8 mouse cellular contexts compared by ENCODE assay signal in the genomic region with DNA sequence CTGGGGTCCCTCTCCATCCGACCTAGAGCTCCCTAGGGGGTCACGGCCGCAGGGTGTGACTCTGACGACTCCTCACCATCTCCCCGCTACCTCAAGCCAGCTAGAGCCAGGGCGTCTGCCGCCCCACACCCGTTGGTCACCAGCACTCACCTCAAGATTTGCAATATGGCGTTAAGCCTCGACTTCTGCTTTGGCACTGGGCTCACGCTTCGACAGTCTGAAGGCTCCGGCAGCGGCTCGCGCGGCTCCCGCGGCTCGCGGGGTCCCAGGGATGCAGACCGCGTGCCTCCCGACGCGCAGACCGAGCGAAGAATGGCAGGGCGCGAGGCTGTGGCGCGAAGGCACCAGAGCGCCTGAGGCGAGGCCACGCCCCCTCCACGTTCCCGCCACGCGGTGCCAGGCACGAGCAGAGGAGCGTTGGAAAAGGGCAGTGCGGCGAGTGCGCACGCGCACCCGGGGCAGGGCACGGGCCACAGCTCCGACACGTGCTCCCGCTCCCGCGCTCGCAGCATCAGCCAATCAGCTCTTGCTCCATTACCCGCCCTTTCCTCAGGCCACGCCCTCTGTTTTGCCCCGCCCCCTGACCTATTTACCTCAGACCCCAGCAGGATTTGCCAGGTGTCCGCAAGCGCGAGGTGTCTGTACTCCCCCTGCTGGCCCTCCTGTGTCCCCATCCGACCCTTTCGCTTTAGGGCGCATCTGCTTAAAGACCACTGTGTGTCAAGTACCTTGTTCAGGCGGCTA. TPM values are rescaled to one million over a fixed set of nuclear protein-coding genes. Genes with fewer than 3 reads are reported as not detected.
A peak's percentile ranks its signal among the peaks of the same experiment; 100 is the strongest.
DNase-seq lines count a peak whose midpoint lies in the region; ATAC-seq and TF ChIP-seq lines count a peak whose summit lies in the region.

A gene (minus strand): TSS at position 341 of the 744 bp plus-strand sequence.

- peak; percentile 36 to 38 for DNase-seq in heart, adult 18-20 months
- DNase-seq in heart, postnatal 25 days (ENCODE audit: low spot score) = no peak
- DNase-seq in liver, embryonic 13.5 days = peak; percentile 50
- peak; percentile 70 for DNase-seq in neural tube, embryonic 11.5 days (ENCODE audit: low spot score)
- DNase-seq in thymus, postnatal 10 days (ENCODE audit: low spot score in 2 of 2) = peak; percentile 52 to 59

- H3K9ac ChIP-seq in heart, embryonic 12.5 days = no peak within 1 kb of the TSS
- no peak within 1 kb of the TSS for H3K9ac ChIP-seq in kidney, embryonic 15.5 days
- H3K9ac ChIP-seq in liver, embryonic 13.5 days = no peak within 1 kb of the TSS
- H3K9ac ChIP-seq in neural tube, embryonic 11.5 days (ENCODE audit: low read length) = no peak within 1 kb of the TSS

- peak within 1 kb of the TSS; percentile 5; the same call in 1 of the 2 replicates for H3K4me3 ChIP-seq in cortical plate, adult 2 months (ENCODE audit: insufficient read depth, low read length)
- peak within 1 kb of the TSS; percentile 30 for H3K4me3 ChIP-seq in heart, embryonic 12.5 days
- H3K4me3 ChIP-seq in kidney, embryonic 15.5 days (replicated peaks) = peak within 1 kb of the TSS; percentile 33
- H3K4me3 ChIP-seq in liver, embryonic 13.5 days (replicated peaks) = peak within 1 kb of the TSS; percentile 15; the same call in 1 of the 2 replicates
- H3K4me3 ChIP-seq in neural tube, embryonic 11.5 days (ENCODE audit: low read depth, low read length) = no peak within 1 kb of the TSS

- WGBS in heart, embryonic 12.5 days = 20% methylated on average over 64 of the region's 64 CpGs
- 26% methylated on average over 59 of the region's 64 CpGs for WGBS in kidney, embryonic 15.5 days
- 24% methylated on average over 64 of the region's 64 CpGs for WGBS in liver, embryonic 13.5 days (ENCODE audit: insufficient replicate concordance)
- 23% methylated on average over 54 of the region's 64 CpGs for WGBS in neural tube, embryonic 11.5 days

- ATAC-seq in heart, embryonic 12.5 days (ENCODE audit: insufficient number of reproducible peaks, low FRiP score) = peak; percentile 45
- peak; percentile 26 for ATAC-seq in kidney, embryonic 15.5 days (replicated peaks; ENCODE audit: low FRiP score)
- ATAC-seq in liver, embryonic 13.5 days (ENCODE audit: low read depth) = no peak
- ATAC-seq in neural tube, embryonic 11.5 days (ENCODE audit: insufficient read depth, low FRiP score, low TSS enrichment) = 0 out of 2 replicates have a peak, but pooled peaks have one; percentile 11

- H3K4me2 ChIP-seq in heart, embryonic 12.5 days = peak within 1 kb of the TSS; percentile 64
- peak within 1 kb of the TSS; percentile 65 for H3K4me2 ChIP-seq in kidney, embryonic 15.5 days
- peak within 1 kb of the TSS; percentile 86 for H3K4me2 ChIP-seq in liver, embryonic 13.5 days
- peak within 1 kb of the TSS; percentile 24; the same call in 1 of the 2 replicates for H3K4me2 ChIP-seq in neural tube, embryonic 11.5 days (ENCODE audit: low read depth)

- TF ChIP-seq POLR2A in cortical plate, adult 2 months (IDR thresholded peaks at IDR 0.05; ENCODE audit: extremely low read depth, insufficient read depth, low read length) = no peak

- no peak for TF ChIP-seq CTCF in cortical plate, adult 2 months (IDR thresholded peaks at IDR 0.05; ENCODE audit: extremely low read depth, insufficient read depth, low read length)

- no peaks in the 10 kb centered on the region for H3K27me3 ChIP-seq in heart, embryonic 12.5 days (replicated peaks)
- H3K27me3 ChIP-seq in kidney, embryonic 15.5 days = no peaks in the 10 kb centered on the region
- H3K27me3 ChIP-seq in liver, embryonic 13.5 days = peaks cover 10% of the 10 kb centered on the region
- peaks cover 2% of the 10 kb centered on the region; the same call in 1 of the 2 replicates for H3K27me3 ChIP-seq in neural tube, embryonic 11.5 days (ENCODE audit: control insufficient read depth, insufficient read depth, low read length)

- H3K4me1 ChIP-seq in cortical plate, adult 2 months (ENCODE audit: control insufficient read depth, insufficient read depth, low read length) = no peaks in the 10 kb centered on the region
- H3K4me1 ChIP-seq in heart, embryonic 12.5 days (replicated peaks) = peaks cover 24% of the 10 kb centered on the region
- H3K4me1 ChIP-seq in kidney, embryonic 15.5 days = peaks cover 25% of the 10 kb centered on the region
- H3K4me1 ChIP-seq in liver, embryonic 13.5 days (replicated peaks) = peaks cover 32% of the 10 kb centered on the region
- peaks cover 6% of the 10 kb centered on the region for H3K4me1 ChIP-seq in neural tube, embryonic 11.5 days (ENCODE audit: control insufficient read depth, insufficient read depth, low read length)

- no peak within 1 kb of the TSS for H3K27ac ChIP-seq in cortical plate, adult 2 months (ENCODE audit: insufficient read depth, low read length)
- no peak within 1 kb of the TSS for H3K27ac ChIP-seq in heart, embryonic 12.5 days (ENCODE audit: poor library complexity, severe bottlenecking)
- no peak within 1 kb of the TSS for H3K27ac ChIP-seq in kidney, embryonic 15.5 days
- H3K27ac ChIP-seq in liver, embryonic 13.5 days = no peak within 1 kb of the TSS
- no peak within 1 kb of the TSS for H3K27ac ChIP-seq in neural tube, embryonic 11.5 days (ENCODE audit: low read depth, low read length)

- no peaks in the 10 kb centered on the region for H3K36me3 ChIP-seq in heart, embryonic 12.5 days
- peaks cover 7% of the 10 kb centered on the region; the same call in 1 of the 2 replicates for H3K36me3 ChIP-seq in kidney, embryonic 15.5 days
- H3K36me3 ChIP-seq in liver, embryonic 13.5 days = no peaks in the 10 kb centered on the region
- no peaks in the 10 kb centered on the region for H3K36me3 ChIP-seq in neural tube, embryonic 11.5 days (ENCODE audit: control insufficient read depth, insufficient read depth, low read length)

- intact Hi-C loops in heart, postnatal 25 days (cut with DNase I) = loop anchor here (2.0 kb wide), 1 partner anchor 47 kb away; no protein-coding TSS in a partner anchor

- peaks cover 10% of the 10 kb centered on the region; the same call in 1 of the 2 replicates for H3K9me3 ChIP-seq in heart, embryonic 12.5 days (replicated peaks)
- no peaks in the 10 kb centered on the region for H3K9me3 ChIP-seq in kidney, embryonic 15.5 days (replicated peaks)
- peaks cover 7% of the 10 kb centered on the region; the same call in 1 of the 2 replicates for H3K9me3 ChIP-seq in liver, embryonic 13.5 days (replicated peaks)
- H3K9me3 ChIP-seq in neural tube, embryonic 11.5 days (ENCODE audit: control insufficient read depth, low read length) = no peaks in the 10 kb centered on the region; the same call in 1 of the 2 replicates

RNA-seq across cellular contexts. Expression of the gene that starts here (rescaled TPM):
- total RNA-seq in heart, adult 18-20 months (2021) = not detected
- total RNA-seq in heart, postnatal 25 days (2021) = not detected
- polyA plus RNA-seq in cortical plate, adult 2 months (2012; rRNA removed) = 0.70 and 1.1 TPM in 2 replicates
- polyA plus RNA-seq in heart, embryonic 12.5 days (2016; fragmentation: Nextera tagmentation; extraction: Ambion mirVana) = 2.2 TPM in 2 replicates
- polyA plus RNA-seq in kidney, embryonic 15.5 days (2015; fragmentation: Nextera tagmentation; extraction: Ambion mirVana) = 2.9 and 3.4 TPM in 2 replicates
- polyA plus RNA-seq in liver, embryonic 13.5 days (2015; fragmentation: Nextera tagmentation; extraction: Ambion mirVana) = 0.17 and 0.30 TPM in 2 replicates
- polyA plus RNA-seq in neural tube, embryonic 11.5 days (2014; fragmentation: Nextera tagmentation; extraction: Ambion mirVana) = 1.3 and 1.4 TPM in 2 replicates

Comparison
In these comparisons a context has a peak if more than half of its experiments do, and no peak if none do; other contexts are left out.
1. Peak in DNase-seq in heart, adult 18-20 months; RNA of the gene not detected or under 1 TPM.
2. Peak in DNase-seq, H3K4me3 ChIP-seq and H3K4me2 ChIP-seq in liver, embryonic 13.5 days; RNA of the gene not detected or under 1 TPM.
3. H3K4me2 ChIP-seq: peak in every context shown above with its lines; median percentile 86 in liver, embryonic 13.5 days; 65 in kidney, embryonic 15.5 days; 64 in heart, embryonic 12.5 days; 24 in neural tube, embryonic 11.5 days.